Mouse (Mus musculus): Measurements from ENCODE around the gene Gpr156.

Gene Gpr156

GRCm38 (mm10) chr16:37916138-37916817 lies at the start of gene Gpr156:
Gpr156 (plus strand) TSS chr16:37916496.
- no peak for DNase-seq (ENCODE audit: low spot score)

GRCm38 (mm10) chr16:37867791-37868505 lies 48.3 kb upstream of the Gpr156 start, which contains the start of gene Lrrc58:
Lrrc58 (plus strand) TSS chr16:37868389.
- DNase-seq (ENCODE audit: low spot score): peak; percentile 78

- DNase-seq (ENCODE audit: low spot score): peak; percentile 43
Observed at GRCm38 (mm10) chr16:37868506-37869469, 47.5 kb upstream of the Gpr156 start.

- peak; percentile 29 for DNase-seq (ENCODE audit: low spot score)
Observed at GRCm38 (mm10) chr16:37869470-37870231, 46.6 kb upstream of the Gpr156 start.

GRCm38 (mm10) chr16:37871112-37871715 lies 45.1 kb upstream of the Gpr156 start:
- peak; percentile 59 for DNase-seq (ENCODE audit: low spot score)

- DNase-seq (ENCODE audit: low spot score): peak; percentile 46
Observed at GRCm38 (mm10) chr16:37874501-37875235, 41.6 kb upstream of the Gpr156 start.

GRCm38 (mm10) chr16:37877406-37877805 lies 38.9 kb upstream of the Gpr156 start:
- DNase-seq (ENCODE audit: low spot score): no peak

GRCm38 (mm10) chr16:37878951-37879505 lies 37.3 kb upstream of the Gpr156 start:
- DNase-seq (ENCODE audit: low spot score): no peak

GRCm38 (mm10) chr16:37879750-37880419 lies 36.4 kb upstream of the Gpr156 start:
- DNase-seq (ENCODE audit: low spot score): no peak

GRCm38 (mm10) chr16:37881168-37881567 lies 35.1 kb upstream of the Gpr156 start:
- DNase-seq (ENCODE audit: low spot score): no peak

GRCm38 (mm10) chr16:37888986-37889385 lies 27.3 kb upstream of the Gpr156 start:
- DNase-seq (ENCODE audit: low spot score): no peak

- no peak for DNase-seq (ENCODE audit: low spot score)
Observed at GRCm38 (mm10) chr16:37892667-37893066, 23.6 kb upstream of the Gpr156 start.

- no peak for DNase-seq (ENCODE audit: low spot score)
Observed at GRCm38 (mm10) chr16:37893381-37893780, 22.9 kb upstream of the Gpr156 start.

GRCm38 (mm10) chr16:37893942-37894341 lies 22.4 kb upstream of the Gpr156 start:
- no peak for DNase-seq (ENCODE audit: low spot score)

- DNase-seq (ENCODE audit: low spot score): no peak
Observed at GRCm38 (mm10) chr16:37898790-37899189, 17.5 kb upstream of the Gpr156 start.

- no peak for DNase-seq (ENCODE audit: low spot score)
Observed at GRCm38 (mm10) chr16:37899357-37899756, 16.9 kb upstream of the Gpr156 start.

GRCm38 (mm10) chr16:37901318-37901717 lies 15.0 kb upstream of the Gpr156 start:
- DNase-seq (ENCODE audit: low spot score): no peak

- DNase-seq (ENCODE audit: low spot score): no peak
Observed at GRCm38 (mm10) chr16:37906456-37906855, 9.8 kb upstream of the Gpr156 start.

GRCm38 (mm10) chr16:37911086-37911485 lies 5.2 kb upstream of the Gpr156 start:
- no peak for DNase-seq (ENCODE audit: low spot score)

- no peak for DNase-seq (ENCODE audit: low spot score)
Observed at GRCm38 (mm10) chr16:37916818-37917201, 514 bp downstream of the Gpr156 start.
